Comparison of ENCODE assay signal across 9 mouse cellular contexts in the genomic region with DNA sequence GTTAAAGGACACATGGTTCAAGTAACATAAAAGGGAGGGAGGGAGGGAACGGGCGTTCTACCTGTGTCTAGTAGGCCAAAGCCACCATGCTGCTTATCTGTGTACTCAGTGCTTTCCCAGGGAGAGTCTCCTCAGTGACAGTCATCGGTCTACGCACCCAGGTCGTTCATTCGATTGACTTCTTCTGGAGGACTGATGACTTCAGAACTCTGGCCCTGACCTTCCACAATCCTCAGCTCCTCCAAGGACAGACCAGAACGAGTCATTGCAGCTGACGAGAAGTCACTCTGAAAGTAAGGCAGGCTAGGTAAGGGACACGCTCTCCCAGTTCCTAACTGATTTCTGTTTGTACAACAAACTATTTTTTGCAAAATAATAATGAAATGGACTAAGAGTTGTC.
"Had no signal": no experiment of that assay in that cellular context is flagged by ENCODE, and none has a peak within 500 bp of the region (broad histone marks: within the 10 kb centered on the region; RNA-seq: fewer than 3 reads in every experiment).

No protein-coding gene starts in this region.

- DNase-seq: lung, adult 18-20 months; lung, embryonic 14.5 days; lung, postnatal 10 days; lung, postnatal 4 days; retina, postnatal 1 day; right cerebral cortex, adult 18-20 months; right cerebral cortex, postnatal 14 days; thymus, adult 2 months; thymus, postnatal 36 days had no signal
